Mouse (Mus musculus): ENCODE results near the gene Lrba.

Gene Lrba

DNA sequence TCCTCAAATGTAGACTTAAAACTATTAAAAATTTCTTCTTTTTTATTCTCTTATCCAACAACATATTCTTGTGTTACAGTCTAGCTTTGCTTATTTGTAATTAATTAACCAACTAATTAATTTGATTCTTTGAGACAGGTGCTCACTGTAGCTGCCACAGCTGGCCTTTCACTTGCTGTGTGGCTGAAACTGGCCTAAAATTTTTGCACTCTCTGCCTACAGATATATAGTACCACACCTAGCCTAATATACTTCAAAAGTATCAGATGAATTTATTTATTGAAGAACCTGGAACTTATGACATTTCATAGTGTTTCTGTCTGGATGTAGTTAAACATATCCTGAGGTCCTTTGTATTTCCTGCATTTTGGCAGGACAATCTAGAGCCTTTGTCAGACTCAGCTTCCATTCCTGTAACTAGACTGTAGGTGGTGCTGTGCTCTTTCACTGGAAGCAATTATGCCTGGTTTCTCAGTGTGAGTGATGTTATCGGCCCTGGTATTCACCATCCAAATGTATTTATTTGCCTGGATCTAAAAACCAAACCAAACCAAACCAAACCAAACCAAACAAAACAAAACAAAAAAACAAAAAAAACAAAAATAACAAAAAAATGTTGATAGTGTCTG lies 43.7 kb downstream of the Lrba start:
- WGBS: 2% methylated on average over 1 of the region's 1 CpGs

DNA sequence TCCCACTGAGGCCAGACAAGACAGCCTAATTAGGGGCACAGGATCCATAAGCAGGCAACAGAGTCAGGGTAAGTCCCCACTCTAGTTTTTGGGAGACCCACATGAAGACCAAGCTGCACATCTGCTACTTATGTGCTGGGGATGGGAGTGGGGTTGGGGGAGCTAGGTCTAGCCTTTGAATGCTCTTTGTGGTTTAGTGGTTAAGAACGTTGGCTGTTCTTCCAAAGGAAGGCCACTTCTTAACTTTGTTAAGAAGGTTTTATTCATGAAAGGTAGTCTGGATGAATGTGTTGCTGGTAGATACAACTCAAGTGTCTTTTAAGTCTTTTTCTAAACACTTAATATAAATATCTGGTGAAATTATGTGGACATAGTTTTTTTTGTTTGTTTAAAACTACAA lies 51.2 kb downstream of the Lrba start:
- 83% methylated on average over 1 of the region's 1 CpGs for WGBS

DNA sequence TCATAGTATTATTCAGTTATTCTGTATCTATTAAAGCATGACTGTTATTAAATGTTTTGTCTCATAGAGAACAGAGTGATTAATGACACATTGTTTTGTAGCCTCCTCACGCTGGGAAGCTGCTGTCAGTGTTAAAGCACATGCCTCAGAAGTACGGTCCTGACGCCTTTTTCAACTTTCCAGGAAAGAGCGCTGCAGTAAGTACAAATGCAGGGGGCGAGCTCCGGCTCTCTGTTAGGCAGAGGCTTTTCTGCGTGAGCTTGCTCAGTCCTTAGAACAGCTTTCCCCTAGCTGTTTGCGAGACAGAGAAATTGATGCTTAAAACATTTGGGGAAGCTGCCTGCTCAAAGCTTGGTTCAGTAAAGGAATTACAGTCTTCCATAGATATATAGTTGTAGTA lies 66.8 kb downstream of the Lrba start:
- WGBS: 71% methylated on average over 8 of the region's 8 CpGs

DNA sequence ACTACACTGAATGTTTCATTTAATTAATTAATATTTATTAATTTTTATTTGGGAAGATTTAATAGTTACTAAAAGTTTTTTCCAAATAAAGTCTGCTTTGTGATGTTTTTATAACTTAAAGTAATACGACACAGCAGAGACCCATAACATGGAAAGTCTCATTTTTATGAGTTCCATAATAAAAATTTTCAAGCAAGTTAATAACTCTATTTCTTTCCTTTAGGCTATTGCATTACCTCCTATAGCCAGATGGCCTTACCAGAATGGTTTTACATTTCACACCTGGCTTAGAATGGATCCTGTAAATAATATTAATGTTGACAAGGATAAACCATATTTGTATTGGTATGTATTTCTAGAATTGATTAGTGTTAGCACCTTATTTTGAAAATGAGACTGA lies 70.4 kb downstream of the Lrba start:
- WGBS: 96% methylated on average over 1 of the region's 1 CpGs

DNA sequence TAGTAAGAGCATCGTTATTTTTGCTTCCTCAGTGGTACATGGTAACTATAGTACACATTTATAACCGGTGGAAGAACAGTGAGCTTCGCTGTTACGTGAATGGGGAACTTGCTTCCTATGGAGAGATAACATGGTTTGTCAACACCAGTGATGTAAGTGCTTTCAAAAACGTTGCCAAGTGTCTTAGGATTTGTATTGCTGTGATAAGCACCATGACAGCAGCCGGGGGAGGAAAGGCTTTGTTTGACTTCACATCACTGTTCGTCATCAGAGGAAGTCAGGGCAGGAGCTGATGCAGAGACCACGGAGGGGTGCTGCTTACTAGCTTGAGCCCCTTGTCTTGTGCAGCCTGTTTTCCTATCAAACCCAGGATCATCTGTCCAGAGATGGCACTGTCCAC lies 71.7 kb downstream of the Lrba start:
- WGBS: 74% methylated on average over 8 of the region's 8 CpGs

DNA sequence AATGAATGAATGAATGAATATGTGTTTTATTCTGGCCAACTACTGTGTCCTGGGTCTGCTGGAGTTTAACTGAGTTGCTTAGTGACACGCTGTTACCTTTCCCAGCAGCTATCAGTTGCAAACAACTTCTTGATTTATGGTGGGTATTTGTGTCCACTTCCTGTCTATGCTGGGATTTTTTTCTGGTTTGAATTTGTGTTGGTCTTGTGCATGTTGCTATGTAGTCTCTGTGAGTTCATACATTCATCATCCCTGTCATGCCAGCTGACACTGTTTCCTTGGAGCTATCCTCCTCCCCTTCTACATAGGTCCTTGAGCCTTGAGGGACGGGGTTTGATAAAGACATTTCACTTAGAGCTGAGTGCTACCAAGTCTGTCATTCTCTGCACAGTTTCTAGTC lies 84.4 kb downstream of the Lrba start:
- whole genome bisulfite sequencing: 94% methylated on average over 2 of the region's 2 CpGs

DNA sequence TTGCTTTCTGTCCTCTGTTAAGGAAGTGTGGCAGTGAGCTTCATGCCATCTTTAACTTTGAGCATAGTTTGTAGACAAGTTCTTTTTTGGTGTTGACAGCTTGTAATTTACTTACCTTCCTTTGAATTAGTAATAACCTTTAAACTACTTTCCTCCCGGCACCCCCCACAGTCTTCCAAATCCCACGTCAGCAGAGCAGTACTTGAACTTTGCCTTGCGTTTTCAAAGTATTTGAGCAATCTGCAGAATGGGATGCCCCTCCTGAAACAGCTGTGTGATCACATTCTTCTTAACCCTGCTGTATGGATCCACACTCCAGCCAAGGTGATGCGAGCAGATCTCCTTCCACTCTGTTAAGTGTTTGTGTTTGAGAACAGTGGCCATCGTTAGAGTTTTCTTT lies 85.7 kb downstream of the Lrba start:
- WGBS: 81% methylated on average over 5 of the region's 5 CpGs

DNA sequence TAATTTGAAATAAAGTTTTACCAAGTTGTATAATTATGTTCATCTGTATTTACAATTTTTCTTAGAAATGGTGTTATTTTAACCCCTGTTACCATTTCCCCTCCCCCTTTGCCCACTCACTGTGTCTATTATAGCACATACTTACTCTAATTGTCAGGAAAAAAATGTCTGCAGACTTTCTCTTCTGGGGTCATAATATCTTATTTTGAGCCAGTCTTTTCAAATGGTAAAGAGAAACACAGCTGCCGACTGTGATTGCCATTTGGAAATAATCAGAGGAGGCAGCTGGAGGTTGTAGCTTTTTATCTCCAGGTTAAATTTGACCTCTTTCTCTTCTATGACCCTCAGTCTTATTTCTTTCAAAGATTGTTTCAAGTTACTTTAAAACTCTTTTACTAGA lies 86.9 kb downstream of the Lrba start:
- WGBS: 71% methylated on average over 1 of the region's 1 CpGs

DNA sequence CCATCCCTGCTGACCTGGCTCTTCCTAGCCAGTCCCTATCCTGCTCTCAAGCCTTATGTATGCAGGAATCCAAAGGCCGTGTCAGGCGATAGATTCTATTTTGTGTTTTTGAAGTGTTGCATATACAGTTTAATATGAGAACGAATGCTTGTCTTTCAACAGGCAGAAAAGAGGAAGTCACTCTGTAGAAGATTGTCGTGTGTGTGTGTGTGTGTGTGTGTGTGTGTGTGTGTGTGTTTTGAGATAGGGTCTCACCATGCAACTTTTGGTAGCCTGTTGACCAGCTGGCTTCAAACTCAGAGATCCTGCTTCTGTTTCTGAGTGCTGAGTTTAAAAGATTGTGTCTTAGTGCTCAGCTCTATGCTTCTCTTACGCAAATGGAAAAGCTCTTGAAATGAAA lies 93.2 kb downstream of the Lrba start:
- 91% methylated on average over 5 of the region's 5 CpGs for WGBS

DNA sequence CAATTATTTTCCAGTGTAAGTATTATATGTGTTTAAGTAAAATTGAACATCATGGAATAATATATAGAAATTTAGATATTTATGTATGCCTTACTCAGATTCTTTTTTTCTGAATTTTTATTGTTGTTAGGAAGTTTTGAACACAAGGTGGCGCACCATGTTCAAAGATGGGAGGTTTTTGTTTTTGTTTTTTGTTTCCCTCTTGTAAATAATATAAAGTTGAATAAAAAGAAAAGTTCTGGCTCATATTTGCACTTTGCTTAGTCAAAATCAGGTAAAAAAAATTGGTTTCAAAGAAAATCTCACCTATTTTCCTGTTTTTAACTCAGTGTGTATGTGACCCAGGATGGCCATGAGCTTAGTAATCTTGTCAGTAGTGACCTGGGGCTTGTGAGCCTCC lies 104.1 kb downstream of the Lrba start:
- 29% methylated on average over 1 of the region's 1 CpGs for WGBS

DNA sequence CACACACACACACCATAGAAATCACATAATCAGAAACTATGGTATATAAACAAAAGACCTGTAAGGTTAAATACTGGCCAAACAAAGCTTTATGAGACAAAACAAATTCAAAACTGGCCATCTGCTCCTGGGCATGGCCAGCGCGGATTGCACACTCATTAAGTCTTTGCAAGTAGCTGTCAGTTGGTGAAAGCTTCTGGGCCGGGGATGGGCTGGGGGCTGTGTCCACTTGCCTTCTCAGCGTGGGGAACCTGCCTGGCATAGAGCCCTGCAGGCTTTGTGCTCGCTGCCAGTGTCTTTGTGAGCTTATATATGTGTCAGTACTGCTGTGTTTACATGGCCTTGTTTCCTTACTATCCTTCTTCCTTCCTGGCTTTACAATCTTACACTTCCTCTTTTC lies 118.8 kb downstream of the Lrba start:
- WGBS: 61% methylated on average over 5 of the region's 5 CpGs

DNA sequence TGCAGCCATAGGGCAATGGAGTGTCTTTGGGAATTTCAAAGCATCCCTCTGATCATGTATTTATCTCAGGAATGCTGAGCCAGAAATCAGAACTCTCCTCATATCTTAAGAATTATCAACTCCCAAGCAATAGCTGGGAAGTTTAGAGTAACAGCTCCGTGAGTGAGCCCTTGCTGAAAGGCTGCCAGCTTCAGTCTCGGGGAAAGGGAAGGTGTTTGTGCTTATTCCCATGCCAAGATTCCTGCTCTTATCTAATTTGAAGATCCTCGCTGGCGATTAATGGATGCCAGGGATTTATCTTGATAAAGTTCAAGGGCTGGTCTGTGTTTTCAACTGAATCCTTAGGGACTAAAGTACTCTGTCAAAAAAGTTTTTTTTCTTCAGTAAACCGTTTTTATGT lies 138.0 kb downstream of the Lrba start:
- 37% methylated on average over 5 of the region's 5 CpGs for WGBS

DNA sequence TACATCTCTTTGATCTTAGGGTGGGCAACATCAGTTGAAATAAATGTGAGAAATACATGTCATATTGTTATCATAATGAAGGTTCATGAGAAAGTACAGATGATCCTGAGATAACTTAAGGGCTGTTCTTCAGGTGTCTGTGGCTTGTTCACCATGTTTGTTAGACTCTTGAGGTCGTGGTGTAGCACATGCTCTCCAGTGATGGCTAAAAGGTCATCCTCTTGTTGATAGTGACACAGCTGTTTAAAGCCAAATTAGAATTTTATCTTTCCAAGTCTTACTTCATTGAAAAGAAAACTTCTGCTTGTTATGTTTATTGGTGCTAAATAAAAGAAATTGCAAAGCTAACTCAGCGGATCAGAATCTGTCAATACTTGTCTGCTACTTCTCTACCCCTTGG lies 147.0 kb downstream of the Lrba start:
- 80% methylated on average over 2 of the region's 2 CpGs for WGBS

DNA sequence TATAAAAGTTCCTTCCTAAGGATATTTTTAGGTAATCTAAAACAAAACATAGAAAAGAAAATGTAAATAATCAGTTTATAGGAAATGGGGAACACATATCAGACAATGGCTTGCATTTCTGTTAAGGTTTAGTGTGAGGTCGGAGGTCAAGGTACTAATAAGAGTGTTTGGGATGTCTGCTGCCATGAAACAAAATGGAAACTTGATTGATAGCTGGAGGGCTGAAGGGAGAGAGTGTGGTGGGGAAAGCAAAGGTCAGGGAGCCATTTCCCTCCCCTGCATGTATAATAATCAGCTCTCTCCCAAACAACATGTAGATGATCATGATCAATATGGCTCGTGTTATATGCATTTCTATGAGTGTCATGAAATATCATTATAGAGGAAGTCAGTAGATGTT lies 150.8 kb downstream of the Lrba start:
- WGBS: 98% methylated on average over 2 of the region's 2 CpGs

DNA sequence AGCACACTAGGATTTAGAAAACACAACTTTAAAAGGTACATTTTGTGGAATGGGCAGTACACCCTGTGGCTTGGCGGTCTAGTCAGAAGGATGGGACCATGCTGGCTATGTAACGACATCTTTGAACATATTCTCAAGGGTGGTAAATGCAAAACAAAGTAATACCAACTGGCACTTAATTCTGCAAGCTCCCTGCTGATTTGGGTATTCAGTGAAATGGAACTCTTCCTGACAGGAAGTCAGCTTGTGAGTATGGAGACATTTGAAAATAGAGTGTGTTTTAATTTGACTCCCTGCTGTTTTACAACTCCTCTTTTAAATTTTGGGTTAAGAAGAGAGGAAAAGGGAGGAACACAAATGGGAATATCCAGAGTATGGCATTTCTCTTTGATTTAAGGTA lies 158.1 kb downstream of the Lrba start:
- 48% methylated on average over 2 of the region's 2 CpGs for WGBS

DNA sequence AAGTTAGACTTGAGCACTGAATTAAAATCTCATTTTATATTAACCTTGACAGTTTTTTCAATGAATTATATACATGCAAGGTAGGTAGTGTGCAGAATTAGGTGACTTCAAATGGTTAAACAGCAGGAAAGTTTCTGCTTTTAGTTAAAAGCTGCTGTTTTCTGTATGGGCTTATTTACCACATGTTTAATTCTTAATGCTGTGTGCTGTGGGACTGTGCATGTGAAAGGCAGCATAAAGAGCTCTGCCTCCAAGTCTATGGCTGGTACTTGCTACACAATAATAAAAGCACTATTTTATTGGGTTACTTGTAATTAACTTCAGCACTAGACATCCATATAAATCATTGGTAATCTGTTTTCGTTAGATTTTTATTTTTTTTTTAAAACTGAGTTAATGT lies 160.6 kb downstream of the Lrba start:
- 84% methylated on average over 1 of the region's 1 CpGs for WGBS

DNA sequence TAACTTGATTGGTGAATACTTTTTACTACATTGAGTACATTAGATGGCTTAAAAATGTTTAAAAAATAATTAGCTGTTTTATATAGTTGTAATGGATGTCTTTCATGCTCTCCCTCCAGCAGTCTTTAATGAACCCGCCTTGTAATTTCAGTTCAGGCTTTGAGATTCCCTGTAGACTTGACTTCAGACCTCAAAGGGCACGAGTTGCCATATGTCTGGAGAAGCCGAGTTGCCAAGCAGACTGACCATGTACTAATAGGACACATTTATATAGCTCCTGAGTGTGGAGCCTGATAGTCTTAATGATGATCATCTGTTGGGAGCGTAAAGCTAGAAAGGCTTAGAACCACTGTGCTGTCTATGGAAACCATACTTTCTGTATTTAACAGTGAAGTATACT lies 161.8 kb downstream of the Lrba start:
- whole genome bisulfite sequencing: 89% methylated on average over 4 of the region's 4 CpGs

DNA sequence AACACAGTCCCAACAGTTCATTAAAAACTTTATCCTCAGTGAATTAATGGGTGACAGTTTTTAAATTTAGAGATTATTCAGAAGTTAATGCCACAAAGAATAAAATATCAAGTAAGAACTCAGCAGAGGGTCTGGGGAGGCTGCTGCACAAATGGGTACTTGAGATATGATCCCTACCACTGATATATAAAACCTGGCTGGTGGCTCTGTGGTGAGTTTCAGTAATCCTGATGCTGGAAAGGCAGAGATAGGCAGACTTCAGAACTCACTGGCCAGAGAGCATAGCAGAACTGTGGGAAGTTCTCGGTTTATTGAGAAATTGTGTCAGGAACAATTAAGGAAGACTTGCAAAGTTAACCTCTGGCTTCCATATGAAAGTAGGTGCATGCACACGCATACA lies 199.3 kb downstream of the Lrba start:
- 96% methylated on average over 2 of the region's 2 CpGs for WGBS

DNA sequence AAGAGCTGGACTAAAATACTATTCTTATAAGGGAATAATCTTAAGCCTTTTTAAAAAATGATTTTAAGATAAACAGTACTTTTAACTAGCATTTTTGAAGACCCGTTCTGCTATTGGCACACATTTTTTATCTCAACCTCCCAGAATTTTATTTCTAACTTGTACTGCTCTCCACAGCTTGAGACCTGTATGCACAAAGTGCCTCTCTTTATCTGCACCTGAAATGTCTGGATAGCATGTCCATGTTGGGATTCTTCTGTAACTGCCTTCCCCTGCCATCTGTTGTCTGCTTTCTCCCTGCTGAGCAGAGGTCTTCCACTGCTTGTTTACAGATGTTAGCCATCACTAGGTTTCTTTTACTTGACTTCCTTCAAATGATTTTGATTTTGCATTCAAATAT lies 202.3 kb downstream of the Lrba start:
- WGBS: 89% methylated on average over 1 of the region's 1 CpGs

DNA sequence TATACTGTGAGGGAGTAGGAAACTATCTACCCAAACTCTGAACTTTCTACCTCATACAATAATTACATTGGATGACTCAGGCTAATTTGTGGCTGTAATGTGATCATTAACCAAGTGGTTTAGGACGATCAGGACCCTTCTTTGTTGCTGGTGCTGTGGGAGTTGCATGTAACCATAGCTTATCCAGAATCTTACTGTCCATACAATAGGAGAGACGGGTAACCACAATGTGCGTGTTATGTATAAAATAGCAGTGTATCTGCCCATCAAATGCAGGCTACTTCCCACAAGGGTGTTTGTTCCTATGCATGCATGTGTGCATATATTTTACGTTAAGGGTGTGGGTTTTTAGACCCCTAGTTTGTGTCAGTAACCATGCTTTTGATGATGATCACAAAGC lies 219.0 kb downstream of the Lrba start:
- 87% methylated on average over 4 of the region's 4 CpGs for WGBS

DNA sequence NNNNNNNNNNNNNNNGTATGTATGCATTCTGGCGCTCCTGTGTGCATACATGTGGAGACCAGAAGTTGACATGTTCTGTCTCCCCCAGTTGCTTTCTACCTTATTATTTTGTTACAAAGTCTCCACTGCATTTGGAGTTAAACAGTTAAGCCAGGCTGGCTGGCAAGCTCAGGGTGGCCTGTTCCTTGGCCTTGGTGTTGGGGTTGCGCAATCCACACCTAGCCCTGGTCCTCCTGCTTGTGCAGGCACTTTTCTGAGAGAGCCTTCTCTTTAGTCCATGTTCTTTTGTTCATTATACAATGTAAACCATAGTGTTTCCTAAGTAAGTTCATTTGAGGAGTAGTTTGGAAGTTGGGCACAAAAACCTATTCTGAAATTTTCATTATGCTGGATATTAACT lies 226.7 kb downstream of the Lrba start:
- WGBS: 98% methylated on average over 2 of the region's 2 CpGs

DNA sequence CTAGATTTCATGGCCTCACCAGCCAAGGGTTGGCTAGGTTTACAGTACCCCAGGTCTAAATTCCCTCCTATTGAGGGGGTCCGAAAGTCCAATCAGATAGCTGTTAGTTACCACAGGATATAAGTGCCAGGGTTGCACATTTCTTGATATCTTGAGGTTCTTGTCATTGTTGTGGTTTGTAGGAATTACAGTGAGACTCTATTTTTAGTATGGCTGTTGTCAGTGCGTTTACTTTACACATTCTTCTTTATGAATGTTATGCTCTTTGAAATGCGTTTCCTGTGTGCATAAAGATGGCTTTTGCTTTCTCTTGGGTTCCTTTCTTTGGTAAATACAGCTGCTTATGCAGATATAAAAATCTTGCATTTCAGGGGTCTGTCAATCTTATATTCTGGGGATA lies 237.1 kb downstream of the Lrba start:
- 76% methylated on average over 3 of the region's 3 CpGs for WGBS

DNA sequence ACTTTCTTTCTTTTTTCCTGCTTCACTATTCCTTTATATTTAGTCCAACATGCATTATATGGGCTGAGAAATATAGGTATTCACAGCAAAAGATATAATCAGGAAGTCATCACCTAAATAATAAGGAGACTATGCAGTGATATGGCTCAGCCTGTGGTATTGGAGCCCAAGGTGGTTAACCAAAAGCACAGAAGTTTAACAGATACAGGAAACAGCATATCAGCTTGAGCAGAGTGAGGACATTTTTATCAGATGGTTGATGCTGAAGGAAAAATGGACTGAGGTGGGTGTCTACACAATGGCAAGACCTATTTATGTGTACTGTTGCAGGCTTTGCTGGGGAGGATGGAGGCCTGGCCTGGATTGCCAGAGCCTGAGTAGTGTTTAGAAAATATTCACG lies 265.5 kb downstream of the Lrba start:
- 81% methylated on average over 1 of the region's 1 CpGs for WGBS

DNA sequence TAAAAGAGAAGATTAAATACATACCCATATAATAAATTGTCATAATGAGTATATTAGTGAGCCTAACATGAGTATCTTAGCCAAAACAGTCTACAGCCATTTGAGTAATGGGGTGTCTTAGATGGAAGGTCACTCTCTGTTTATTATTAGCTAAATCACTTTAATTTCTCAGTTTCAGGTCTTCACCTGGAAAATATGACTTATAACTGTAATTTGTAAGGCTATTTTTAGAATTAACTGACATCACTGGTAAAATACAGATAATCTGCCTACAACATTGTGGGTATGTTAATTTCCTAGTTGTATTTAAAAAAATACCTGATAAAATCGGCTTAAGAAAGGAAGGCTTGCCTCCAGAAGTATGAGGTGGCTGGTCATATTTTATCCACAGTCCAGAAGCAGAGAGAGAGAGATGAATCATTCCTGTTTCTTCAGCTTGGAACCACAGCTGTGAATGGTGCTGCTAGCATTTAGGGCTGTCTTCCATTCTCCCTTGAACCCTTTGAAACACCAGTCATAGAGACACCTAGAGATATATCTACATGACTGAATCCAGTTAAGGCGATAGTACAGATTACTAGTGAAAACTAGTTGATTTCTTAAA lies 294.1 kb downstream of the Lrba start:
- WGBS: 79% methylated on average over 2 of the region's 2 CpGs
